Mouse (Mus musculus): Measurements from ENCODE around the gene Slc2a12.

Gene Slc2a12

GRCm38 (mm10) chr10:22728257-22728656 lies 83.4 kb downstream of the Slc2a12 start:
- in situ Hi-C loops (cut with MboI) = no loop called here

- in situ Hi-C loops (cut with MboI) = no loop called here
Observed at GRCm38 (mm10) chr10:22730266-22730991, 85.6 kb downstream of the Slc2a12 start.

GRCm38 (mm10) chr10:22730992-22731271 lies 86.1 kb downstream of the Slc2a12 start:
- in situ Hi-C loops (cut with MboI) = no loop called here

GRCm38 (mm10) chr10:22731272-22732093 lies 86.7 kb downstream of the Slc2a12 start, which contains the start of gene Tbpl1:
Tbpl1 (minus strand) TSS chr10:22731938.
- in situ Hi-C loops (cut with MboI) = no loop called here

GRCm38 (mm10) chr10:22732181-22732580 lies 87.4 kb downstream of the Slc2a12 start:
- in situ Hi-C loops (cut with MboI) = no loop called here

- in situ Hi-C loops (cut with MboI) = no loop called here
Observed at GRCm38 (mm10) chr10:22745922-22746321, 101.1 kb downstream of the Slc2a12 start.

- in situ Hi-C loops (cut with MboI) = no loop called here
Observed at GRCm38 (mm10) chr10:22746334-22747322, 101.8 kb downstream of the Slc2a12 start.

GRCm38 (mm10) chr10:22751175-22751682 lies 106.4 kb downstream of the Slc2a12 start:
- in situ Hi-C loops (cut with MboI) = no loop called here

All from mature B cell (primary cell).